Mouse (Mus musculus) embryonic facial prominence, embryonic 15.5 days (tissue): ENCODE measurements at regions not wholly inside any gene's neighbourhood (a gene's known extent, or its start where the extent isn't known, plus 50 kb on each side); places are given as distances from the start of the nearest gene placed in this dataset.

Experiments used
- ATAC-seq: fragments of 200-750 bp; cut with Nextera tagmentation; 2 replicates; pipeline ENCODE4 v1.8.0; 2017; ENCODE audit warnings: low read depth, moderate TSS enrichment; ENCODE audit not compliant: insufficient number of reproducible peaks, low FRiP score, low TSS enrichment
- H3K27ac ChIP-seq: fragments of 300-500 bp; sonication (generic); replicated peaks from 2 replicates; pipeline ENCODE4 v1.5.1; 2015; ENCODE audit warnings: mild to moderate bottlenecking, inconsistent platforms
- H3K27me3 ChIP-seq: fragments of 300-500 bp; sonication (generic); 2 replicates; pipeline ENCODE4 v1.6.1; 2015; ENCODE audit warnings: inconsistent platforms
- H3K36me3 ChIP-seq: fragments of 300-500 bp; sonication (generic); 2 replicates; pipeline ENCODE4 v1.6.1; 2015; ENCODE audit warnings: mild to moderate bottlenecking, inconsistent platforms
- H3K4me1 ChIP-seq: fragments of 300-500 bp; sonication (generic); 2 replicates; pipeline ENCODE4 v1.6.1; 2015; ENCODE audit warnings: inconsistent platforms
- H3K4me2 ChIP-seq: fragments of 300-500 bp; sonication (generic); replicated peaks from 2 replicates; pipeline ENCODE4 v1.6.1; 2015; ENCODE audit warnings: mild to moderate bottlenecking, inconsistent platforms
- H3K4me3 ChIP-seq: fragments of 300-500 bp; sonication (generic); replicated peaks from 2 replicates; pipeline ENCODE4 v1.5.1; 2015; ENCODE audit warnings: mild to moderate bottlenecking, inconsistent platforms
- H3K9ac ChIP-seq: fragments of 300-500 bp; sonication (generic); 2 replicates; pipeline ENCODE4 v1.6.1; 2015; ENCODE audit warnings: inconsistent platforms
- H3K9me3 ChIP-seq: fragments of 300-500 bp; sonication (generic); replicated peaks from 2 replicates; pipeline ENCODE4 v1.6.1; 2016; ENCODE audit warnings: inconsistent platforms
- WGBS: fragments of 180-500 bp; shearing (Covaris S2); methylation state at CpG from one replicate; pipeline ENCODE4 v1.1.7; 2015; 5-methylcytosine and 5-hydroxymethylcytosine counted together

DNA sequence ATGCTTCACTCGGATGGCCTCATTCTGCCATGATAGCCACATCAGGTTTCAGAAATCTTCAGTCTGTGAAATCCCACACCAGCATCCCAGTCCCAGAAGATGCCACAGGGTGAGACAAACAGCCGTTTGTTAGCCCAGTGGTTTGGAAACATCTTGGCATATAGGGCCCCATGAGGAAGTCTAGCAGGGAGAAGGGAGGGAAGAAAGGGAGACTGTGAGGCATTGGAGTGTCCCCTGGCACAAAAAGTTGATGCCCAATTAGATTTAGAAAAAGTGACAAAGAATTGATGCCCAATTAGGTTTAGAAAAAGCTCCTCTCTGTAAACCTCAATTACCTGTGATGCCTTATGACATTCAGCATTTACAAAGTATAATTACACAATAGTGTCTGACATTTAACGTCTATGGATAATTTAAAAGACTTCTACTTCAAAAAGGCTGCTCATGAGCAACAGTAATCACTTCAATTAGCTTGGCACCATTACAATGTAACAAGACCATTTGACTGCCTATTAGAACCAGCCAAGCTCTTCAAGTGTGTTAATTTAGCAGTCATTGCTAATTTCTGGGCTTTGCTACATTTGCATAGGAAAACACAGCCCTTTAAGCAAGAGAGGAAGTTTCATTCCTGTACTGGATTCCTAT is 254.6 kb downstream of the Psat1 start:
- Histone ChIP-seq H3K4me2 (no peak overlapping the region), H3K27ac (no peak overlapping the region), H3K9me3 (no peaks in the 10 kb centered on the region), H3K4me3 (no peak overlapping the region), H3K9ac (no peak overlapping the region), H3K27me3 (no peaks in the 10 kb centered on the region), H3K36me3 (no peaks in the 10 kb centered on the region), H3K4me1 (no peaks in the 10 kb centered on the region)
- no peak for ATAC-seq
- 47% methylated on average over 3 of the region's 3 CpGs for WGBS

DNA sequence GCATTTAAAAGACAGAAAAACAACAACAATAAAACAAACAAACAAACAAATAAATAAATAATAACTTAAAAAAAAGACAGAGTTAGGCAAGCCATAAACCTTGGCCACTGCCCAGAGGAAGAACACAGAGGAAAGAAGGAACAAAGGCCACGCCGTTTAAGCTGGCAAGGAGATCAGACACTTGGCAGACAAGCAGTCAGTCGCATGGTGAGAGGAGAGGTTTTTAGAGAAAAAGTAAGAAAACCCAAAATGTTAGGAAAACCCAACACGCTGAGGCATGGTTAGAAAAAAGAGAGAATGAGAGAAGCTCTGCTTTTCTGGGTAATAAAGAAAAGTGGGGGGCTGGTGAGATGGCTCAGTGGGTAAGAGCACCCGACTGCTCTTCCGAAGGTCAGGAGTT is 277.1 kb downstream of the Psat1 start:
- ATAC-seq: no peak
- Histone ChIP-seq H3K4me3 (no peak overlapping the region), H3K36me3 (no peaks in the 10 kb centered on the region), H3K27me3 (no peaks in the 10 kb centered on the region), H3K27ac (no peak overlapping the region), H3K9ac (no peak overlapping the region), H3K4me1 (peaks cover 7% of the 10 kb centered on the region), H3K9me3 (no peaks in the 10 kb centered on the region), H3K4me2 (no peak overlapping the region)
- WGBS: 69% methylated on average over 6 of the region's 6 CpGs

DNA sequence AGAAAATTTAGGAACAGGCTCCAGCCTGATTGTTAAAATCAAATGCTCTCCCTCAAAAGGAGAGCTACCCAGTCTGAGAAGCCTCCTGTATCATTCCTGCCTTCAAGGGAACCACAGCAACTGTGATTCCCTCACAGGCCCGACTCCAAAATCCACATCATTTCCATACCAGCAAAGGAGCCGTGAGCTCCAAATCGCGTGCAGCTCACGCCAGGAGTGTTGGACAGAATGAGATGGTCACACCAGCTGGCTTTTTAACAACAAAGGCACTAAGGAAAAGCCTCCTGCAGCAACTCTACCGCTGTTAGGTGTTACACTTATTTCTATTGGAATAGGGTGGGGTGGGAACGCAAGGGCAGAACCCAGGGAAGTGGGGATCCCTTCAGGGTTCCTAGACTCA is 277.6 kb downstream of the Psat1 start:
- 76% methylated on average over 7 of the region's 7 CpGs for WGBS
- Histone ChIP-seq H3K4me2 (no peak overlapping the region), H3K36me3 (no peaks in the 10 kb centered on the region), H3K27me3 (no peaks in the 10 kb centered on the region), H3K27ac (no peak overlapping the region), H3K4me1 (peaks cover 7% of the 10 kb centered on the region), H3K4me3 (no peak overlapping the region), H3K9me3 (no peaks in the 10 kb centered on the region), H3K9ac (no peak overlapping the region)
- no peak for ATAC-seq

DNA sequence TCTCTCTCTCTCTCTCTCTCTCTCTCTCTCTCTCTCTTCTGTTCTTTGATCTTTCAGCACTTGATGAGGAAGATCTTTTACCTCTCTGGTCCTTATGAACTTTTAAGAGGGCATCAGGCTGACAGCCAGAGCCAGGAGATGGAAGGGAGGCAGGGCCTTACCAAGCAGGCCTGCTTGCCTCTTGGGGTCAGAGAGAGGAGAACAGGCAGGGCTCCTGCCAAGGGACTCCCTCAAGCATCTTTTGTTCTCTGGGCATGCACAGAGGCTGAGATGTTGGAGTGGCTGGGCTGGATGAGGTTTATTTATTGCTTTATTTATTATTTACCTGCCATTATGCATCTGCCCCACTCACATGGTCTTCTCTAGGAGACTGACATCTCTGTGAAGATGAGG is 278.5 kb downstream of the Psat1 start:
- Histone ChIP-seq H3K9ac (no peak overlapping the region), H3K27ac (no peak overlapping the region), H3K9me3 (no peaks in the 10 kb centered on the region), H3K4me3 (no peak overlapping the region), H3K4me2 (no peak overlapping the region), H3K4me1 (peaks cover 7% of the 10 kb centered on the region), H3K36me3 (no peaks in the 10 kb centered on the region), H3K27me3 (no peaks in the 10 kb centered on the region)
- no peak; the same call in 1 of the 2 replicates for ATAC-seq

DNA sequence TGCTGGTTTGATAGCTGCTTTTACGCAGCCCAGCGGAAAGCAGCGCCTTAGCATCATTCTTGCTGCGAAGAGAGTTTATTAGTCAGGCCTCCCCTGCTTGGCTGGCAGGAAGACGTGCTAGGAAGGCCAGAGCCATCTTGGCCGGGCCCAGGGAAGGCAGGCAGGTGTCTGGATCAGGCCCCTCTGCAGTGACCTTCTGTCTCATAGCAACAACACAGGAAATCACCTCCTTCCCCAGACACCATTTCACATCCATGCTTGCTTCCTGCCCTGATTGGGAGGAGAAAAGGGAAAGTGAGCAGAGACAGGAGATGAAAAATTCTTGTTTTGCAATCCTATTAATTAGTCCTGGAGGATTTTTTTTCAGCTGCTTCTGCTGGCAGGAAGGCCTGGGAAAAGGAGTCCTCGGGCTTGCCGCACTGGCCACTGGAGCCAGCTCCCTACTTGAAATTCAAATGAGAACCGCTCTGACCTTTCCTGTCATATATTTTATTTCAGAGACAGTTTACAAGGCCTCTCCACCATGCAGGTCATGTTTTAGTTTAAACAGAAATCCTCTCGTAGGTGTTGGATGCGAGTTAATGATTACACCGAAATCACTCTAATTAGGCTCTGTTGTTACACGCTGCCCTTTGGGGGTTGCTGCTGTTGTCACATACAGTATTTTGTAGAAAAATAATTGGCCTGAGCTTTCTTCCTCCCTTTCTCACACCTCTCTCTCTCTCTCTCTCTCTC is 279.1 kb downstream of the Psat1 start:
- WGBS: 56% methylated on average over 13 of the region's 13 CpGs
- H3K9ac ChIP-seq: no peak overlapping the region

DNA sequence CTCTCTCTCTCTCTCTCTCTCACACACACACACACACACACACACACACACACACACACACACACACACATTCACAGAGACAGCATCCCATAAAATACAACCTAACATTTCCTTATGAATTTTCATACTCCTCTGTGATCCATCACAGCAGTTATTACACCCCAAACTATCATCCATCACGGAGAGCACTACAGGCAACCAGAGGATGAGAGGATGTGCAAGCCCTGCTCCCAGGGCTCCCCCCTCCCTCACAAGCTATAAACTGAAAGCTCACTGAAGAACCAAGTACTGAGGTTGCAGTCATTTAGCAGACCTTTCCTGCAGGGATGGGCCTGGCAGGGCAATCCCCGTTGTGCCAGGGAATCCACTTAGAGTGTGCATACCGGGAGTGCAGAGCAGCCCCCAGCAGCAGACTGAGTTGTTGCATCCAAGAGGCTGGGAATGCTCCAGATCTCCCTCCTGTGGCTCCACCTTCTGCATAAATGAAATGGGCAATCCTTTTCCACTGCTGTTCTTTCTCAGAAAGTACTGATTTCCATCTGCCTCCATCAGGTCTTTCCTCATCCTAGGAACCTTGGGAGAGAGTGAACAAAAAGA is 283.4 kb downstream of the Psat1 start:
- Histone ChIP-seq H3K4me3 (no peak overlapping the region), H3K36me3 (no peaks in the 10 kb centered on the region), H3K4me1 (peaks cover 7% of the 10 kb centered on the region), H3K4me2 (no peak overlapping the region), H3K9me3 (no peaks in the 10 kb centered on the region), H3K9ac (no peak overlapping the region), H3K27me3 (no peaks in the 10 kb centered on the region), H3K27ac (no peak overlapping the region)
- ATAC-seq: no peak
- WGBS: 52% methylated on average over 3 of the region's 3 CpGs

More for the DNA sequence above, 279.1 kb downstream of the Psat1 start:
- Histone ChIP-seq H3K27me3 (no peaks in the 10 kb centered on the region), H3K27ac (no peak overlapping the region), H3K4me1 (peaks cover 7% of the 10 kb centered on the region), H3K4me3 (no peak overlapping the region), H3K36me3 (no peaks in the 10 kb centered on the region), H3K9me3 (no peaks in the 10 kb centered on the region), H3K4me2 (no peak overlapping the region)
- no peak for ATAC-seq

DNA sequence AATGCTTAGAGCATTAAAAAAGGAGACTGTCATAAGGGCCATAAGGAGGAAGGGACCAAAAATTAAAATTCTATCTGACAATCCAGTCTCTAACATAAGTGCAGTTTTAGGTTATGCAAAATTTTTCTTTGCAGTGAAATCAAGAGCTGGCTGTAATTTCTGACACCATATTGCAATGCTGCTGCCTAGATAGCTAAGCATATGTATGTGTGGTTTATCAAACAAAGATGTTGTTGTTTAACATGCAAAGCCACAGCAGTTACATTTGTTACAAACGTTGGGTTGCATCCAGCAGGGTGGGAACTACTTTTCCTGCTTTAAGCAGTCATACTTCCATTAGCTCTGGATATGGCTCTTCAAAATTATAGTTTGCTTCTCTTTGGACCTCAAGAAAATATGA is 288.5 kb downstream of the Psat1 start:
- Histone ChIP-seq H3K9me3 (no peaks in the 10 kb centered on the region), H3K4me2 (no peak overlapping the region), H3K9ac (no peak overlapping the region), H3K4me3 (no peak overlapping the region), H3K36me3 (no peaks in the 10 kb centered on the region), H3K27ac (no peak overlapping the region), H3K4me1 (no peaks in the 10 kb centered on the region), H3K27me3 (no peaks in the 10 kb centered on the region)
- 42% methylated on average over 1 of the region's 1 CpGs for WGBS
- no peak for ATAC-seq

DNA sequence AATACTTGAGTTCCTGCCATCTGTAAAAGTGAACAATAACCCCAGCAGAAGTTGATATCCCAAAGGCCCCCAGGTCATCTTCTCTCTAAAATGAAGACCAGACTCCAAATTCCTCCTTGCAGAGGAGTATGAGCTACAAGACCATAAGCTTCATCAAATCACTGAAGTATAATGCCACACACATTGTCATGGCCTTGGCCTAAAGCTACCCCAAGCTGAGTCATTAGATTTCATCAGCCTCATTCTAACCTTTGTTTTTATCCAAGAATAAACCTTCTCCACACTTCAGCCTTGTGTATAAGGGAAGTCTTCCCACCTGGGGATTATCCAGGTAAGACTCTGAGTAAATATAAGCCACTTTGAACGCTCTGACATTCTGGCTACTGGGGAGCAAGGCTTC is 289.3 kb downstream of the Psat1 start:
- Histone ChIP-seq H3K27me3 (no peaks in the 10 kb centered on the region), H3K4me1 (no peaks in the 10 kb centered on the region)
- 79% methylated on average over 1 of the region's 1 CpGs for WGBS

DNA sequence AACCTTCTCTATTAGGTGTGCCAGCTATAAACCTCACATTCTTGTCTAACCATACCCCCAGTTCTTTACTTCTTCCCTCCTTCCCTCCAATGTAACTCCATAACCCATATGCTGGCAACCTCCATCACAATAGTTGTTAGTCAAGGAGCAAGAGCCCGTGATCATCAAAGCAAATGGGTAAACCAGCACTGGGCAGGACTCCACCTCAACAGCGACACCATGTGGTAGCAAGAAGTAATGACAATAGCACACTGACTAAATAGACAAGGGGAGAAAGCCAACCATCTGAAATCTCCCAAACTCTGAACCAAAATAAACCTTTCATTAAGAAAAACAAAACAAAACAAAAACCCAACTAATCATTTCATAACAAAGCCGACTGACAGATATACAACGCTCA is 297.8 kb downstream of the Psat1 start:
- no peak for ATAC-seq
- no peak overlapping the region for H3K9ac ChIP-seq
- peaks cover 3% of the 10 kb centered on the region for H3K27me3 ChIP-seq
- no peak overlapping the region for H3K4me2 ChIP-seq
- H3K9me3 ChIP-seq: no peaks in the 10 kb centered on the region
- H3K27ac ChIP-seq: no peak overlapping the region
- no peak overlapping the region for H3K4me3 ChIP-seq
- WGBS: 27% methylated on average over 4 of the region's 4 CpGs
- H3K36me3 ChIP-seq: no peaks in the 10 kb centered on the region
- peaks cover 16% of the 10 kb centered on the region; the same call in 1 of the 2 replicates for H3K4me1 ChIP-seq

More for the DNA sequence above, 289.3 kb downstream of the Psat1 start:
- no peak for ATAC-seq
- Histone ChIP-seq H3K4me3 (no peak overlapping the region), H3K9ac (no peak overlapping the region), H3K4me2 (no peak overlapping the region), H3K9me3 (no peaks in the 10 kb centered on the region), H3K27ac (no peak overlapping the region), H3K36me3 (no peaks in the 10 kb centered on the region)

DNA sequence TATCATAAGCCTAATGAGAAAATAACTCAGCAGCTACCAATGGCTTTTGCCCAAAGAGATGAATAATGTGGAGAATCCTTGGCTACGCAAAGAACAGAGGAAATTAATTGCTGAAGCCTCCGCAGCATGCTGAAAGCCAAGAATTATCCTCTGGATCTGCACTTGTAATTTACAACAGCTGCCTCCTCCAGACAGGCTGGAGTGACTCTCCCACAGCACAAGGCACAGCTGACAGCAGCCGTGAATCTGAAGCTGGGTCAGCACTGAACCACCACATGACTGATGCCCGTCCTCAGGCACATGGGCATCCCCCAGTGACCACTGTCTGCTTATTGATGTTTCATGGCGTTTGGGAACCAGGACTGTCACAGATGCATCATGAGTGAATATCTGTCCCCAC is 299.8 kb downstream of the Psat1 start:
- H3K27me3 ChIP-seq: peaks cover 3% of the 10 kb centered on the region
- H3K4me1 ChIP-seq: peaks cover 16% of the 10 kb centered on the region; the same call in 1 of the 2 replicates
- 33% methylated on average over 5 of the region's 5 CpGs for WGBS
- H3K9me3 ChIP-seq: no peaks in the 10 kb centered on the region
- H3K36me3 ChIP-seq: no peaks in the 10 kb centered on the region
- H3K4me3 ChIP-seq: no peak overlapping the region
- peak; percentile 47; the same call in 1 of the 2 replicates for ATAC-seq
- H3K9ac ChIP-seq: no peak overlapping the region
- H3K27ac ChIP-seq: no peak overlapping the region
- no peak overlapping the region for H3K4me2 ChIP-seq

DNA sequence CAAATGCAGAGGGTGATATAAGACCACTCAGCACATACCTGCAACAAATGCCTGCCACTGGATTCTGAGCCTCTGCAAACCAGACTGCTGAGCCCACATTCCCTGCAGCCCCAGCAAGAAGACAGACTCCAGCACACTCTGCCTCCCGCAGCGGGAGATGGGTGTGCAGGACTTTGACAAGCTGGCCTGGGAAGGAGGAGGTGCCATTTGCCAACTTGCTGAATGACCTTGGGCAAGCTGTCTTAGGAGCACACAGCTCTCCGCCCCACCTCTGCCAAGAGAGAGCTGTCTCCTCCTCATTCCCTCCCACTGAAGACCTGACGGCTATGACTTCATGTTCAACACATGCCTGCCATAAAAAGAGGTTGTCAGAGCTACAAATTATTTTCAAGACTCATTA is 302.4 kb downstream of the Psat1 start:
- Histone ChIP-seq H3K27ac (no peak overlapping the region), H3K9ac (no peak overlapping the region), H3K27me3 (peaks cover 3% of the 10 kb centered on the region; the same call in 1 of the 2 replicates), H3K36me3 (no peaks in the 10 kb centered on the region), H3K4me1 (peaks cover 16% of the 10 kb centered on the region; the same call in 1 of the 2 replicates), H3K9me3 (no peaks in the 10 kb centered on the region), H3K4me2 (no peak overlapping the region), H3K4me3 (no peak overlapping the region)
- ATAC-seq: no peak
- 60% methylated on average over 4 of the region's 4 CpGs for WGBS
